Comparison of ENCODE assay signal across 10 mouse cellular contexts in genomic region chr14:24544057-24544456, GRCm38 (mm10). TPM values are rescaled to one million over a fixed set of nuclear protein-coding genes. Genes with fewer than 3 reads are reported as not detected.
A peak's percentile ranks its signal among the peaks of the same experiment; 100 is the strongest.
DNase-seq lines count a peak whose midpoint lies in the region; ATAC-seq and TF ChIP-seq lines count a peak whose summit lies in the region.
"Had no signal": no experiment of that assay in that cellular context is flagged by ENCODE, and none has a peak within 500 bp of the region (broad histone marks: within the 10 kb centered on the region; RNA-seq: fewer than 3 reads in every experiment).

No protein-coding gene starts in this region.

- no peak overlapping the region for H3K4me2 ChIP-seq in intestine, postnatal 0 days (replicated peaks; ENCODE audit: low read depth)
- H3K4me2 ChIP-seq in intestine, embryonic 15.5 days (replicated peaks), result no peak overlapping the region
- H3K4me2 ChIP-seq: hindbrain, embryonic 15.5 days; stomach, embryonic 15.5 days had no signal

- no peaks in the 10 kb centered on the region for H3K36me3 ChIP-seq in intestine, postnatal 0 days (ENCODE audit: control insufficient read depth, insufficient read depth)
- no peaks in the 10 kb centered on the region for H3K36me3 ChIP-seq in intestine, embryonic 15.5 days
- H3K36me3 ChIP-seq: hindbrain, embryonic 15.5 days; stomach, embryonic 15.5 days had no signal

- peak; percentile 70 for TF ChIP-seq CTCF in intestine, postnatal 0 days (IDR thresholded peaks at IDR 0.05; ENCODE audit: low read depth)
- TF ChIP-seq CTCF in brain, embryonic 14.5 days (IDR thresholded peaks at IDR 0.05; ENCODE audit: borderline replicate concordance, extremely low read depth, insufficient read depth, insufficient read length), result peak; percentile 50; the same call in 1 of the 2 replicates
- TF ChIP-seq CTCF in lung, adult 2 months (IDR thresholded peaks at IDR 0.05; ENCODE audit: insufficient read depth, low read length), result 0 out of 2 replicates have a peak, but pooled peaks have one; percentile 14

- H3K4me1 ChIP-seq in intestine, postnatal 0 days (replicated peaks; ENCODE audit: control insufficient read depth, insufficient read depth, low read length), result no peaks in the 10 kb centered on the region
- H3K4me1 ChIP-seq in intestine, embryonic 15.5 days (replicated peaks), result no peaks in the 10 kb centered on the region
- H3K4me1 ChIP-seq in lung, adult 2 months (ENCODE audit: control insufficient read depth, insufficient read depth, low read length), result no peaks in the 10 kb centered on the region
- H3K4me1 ChIP-seq: stomach, embryonic 15.5 days had no signal

- no peak for ATAC-seq in intestine, postnatal 0 days
- no peak for ATAC-seq in intestine, embryonic 15.5 days

- H3K4me3 ChIP-seq in intestine, postnatal 0 days (ENCODE audit: low read depth, low read length), result no peak overlapping the region
- H3K4me3 ChIP-seq in intestine, embryonic 15.5 days (replicated peaks), result no peak overlapping the region
- H3K4me3 ChIP-seq in lung, adult 2 months (replicated peaks; ENCODE audit: extremely low read depth, low read depth, low read length), result no peak overlapping the region
- H3K4me3 ChIP-seq: hindbrain, embryonic 15.5 days; stomach, embryonic 15.5 days had no signal

- DNase-seq in thymus, postnatal 25 days, result peak; percentile 4
- DNase-seq in thymus, postnatal 0 days (ENCODE audit: low spot score), result no peak
- DNase-seq in brain, embryonic 14.5 days (ENCODE audit: low read depth), result peak; percentile 69
- DNase-seq in lung, adult 2 months, result peak; percentile 32
- no peak for DNase-seq in spleen, postnatal 4 days (ENCODE audit: low spot score in 2 of 2)

- WGBS in intestine, postnatal 0 days, result 29% methylated on average over 2 of the region's 2 CpGs
- 41% methylated on average over 2 of the region's 2 CpGs for WGBS in intestine, embryonic 15.5 days
- 30% methylated on average over 2 of the region's 2 CpGs for WGBS in lung, adult 2 months

- no peak for TF ChIP-seq POLR2A in brain, embryonic 14.5 days (IDR thresholded peaks at IDR 0.05; ENCODE audit: borderline replicate concordance, extremely low read depth, insufficient read depth, insufficient read length, poor library complexity, severe bottlenecking)
- no peak for TF ChIP-seq POLR2A in lung, adult 2 months (IDR thresholded peaks at IDR 0.05; ENCODE audit: borderline replicate concordance, extremely low read depth, low read depth, low read length)

- H3K27ac ChIP-seq in intestine, postnatal 0 days (ENCODE audit: low read depth, low read length), result no peak overlapping the region
- H3K27ac ChIP-seq in intestine, embryonic 15.5 days, result no peak overlapping the region
- H3K27ac ChIP-seq: hindbrain, embryonic 15.5 days; macrophage; stomach, embryonic 15.5 days had no signal

- H3K9me3 ChIP-seq in intestine, postnatal 0 days (ENCODE audit: control insufficient read depth), result no peaks in the 10 kb centered on the region
- H3K9me3 ChIP-seq in intestine, embryonic 15.5 days, result no peaks in the 10 kb centered on the region
- H3K9me3 ChIP-seq: hindbrain, embryonic 15.5 days; stomach, embryonic 15.5 days had no signal

- H3K9ac ChIP-seq in intestine, postnatal 0 days (ENCODE audit: low read depth, low read length), result no peak overlapping the region
- no peak overlapping the region for H3K9ac ChIP-seq in intestine, embryonic 15.5 days
- H3K9ac ChIP-seq: hindbrain, embryonic 15.5 days; stomach, embryonic 15.5 days had no signal

- no peaks in the 10 kb centered on the region for H3K27me3 ChIP-seq in intestine, postnatal 0 days (replicated peaks; ENCODE audit: control insufficient read depth, insufficient read depth, low read length)
- H3K27me3 ChIP-seq in intestine, embryonic 15.5 days (replicated peaks), result no peaks in the 10 kb centered on the region
- H3K27me3 ChIP-seq: hindbrain, embryonic 15.5 days; stomach, embryonic 15.5 days had no signal

RNA-seq across cellular contexts. Expression of gene Rps24, which starts 57.1 kb away (rescaled TPM):
- polyA plus RNA-seq in intestine, postnatal 0 days (2015; fragmentation: Nextera tagmentation; extraction: Ambion mirVana), result 766 and 793 TPM in 2 replicates
- 852 and 1,015 TPM in 2 replicates for polyA plus RNA-seq in intestine, embryonic 15.5 days (2015; fragmentation: Nextera tagmentation; extraction: Ambion mirVana)
- 1,698 TPM in 2 replicates for polyA plus RNA-seq in thymus, postnatal 0 days (2015; fragmentation: Nextera tagmentation; extraction: Ambion mirVana)
- 2,169 and 2,228 TPM in 2 replicates for polyA plus RNA-seq in brain, embryonic 14.5 days (2012; rRNA removed)
- 412 and 545 TPM in 2 replicates for polyA plus RNA-seq in lung, adult 2 months (2012; rRNA removed)

RNA-seq across cellular contexts. Expression of gene Polr3a, which starts 57.2 kb away (rescaled TPM):
- 5.1 and 6.6 TPM in 2 replicates for polyA plus RNA-seq in intestine, postnatal 0 days (2015; fragmentation: Nextera tagmentation; extraction: Ambion mirVana)
- polyA plus RNA-seq in intestine, embryonic 15.5 days (2015; fragmentation: Nextera tagmentation; extraction: Ambion mirVana), result 14.0 and 15.4 TPM in 2 replicates
- 14.7 and 18.5 TPM in 2 replicates for polyA plus RNA-seq in thymus, postnatal 0 days (2015; fragmentation: Nextera tagmentation; extraction: Ambion mirVana)
- polyA plus RNA-seq in brain, embryonic 14.5 days (2012; rRNA removed), result 12.4 and 16.4 TPM in 2 replicates
- 5.5 and 7.4 TPM in 2 replicates for polyA plus RNA-seq in lung, adult 2 months (2012; rRNA removed)

Comparison
In these comparisons a context has a peak if more than half of its experiments do, and no peak if none do; other contexts are left out.
1. DNase-seq: peak in thymus, postnatal 25 days (single experiment), brain, embryonic 14.5 days (single experiment) and lung, adult 2 months (single experiment); none in thymus, postnatal 0 days (single experiment) and spleen, postnatal 4 days (0 of 2).
2. CTCF ChIP-seq: peak in every context shown above with its lines; median percentile 70 in intestine, postnatal 0 days; 50 in brain, embryonic 14.5 days; 14 in lung, adult 2 months.